Mouse (Mus musculus): Measurements from ENCODE around the gene Abcg1.
A peak's percentile ranks its signal among the peaks of the same experiment; 100 is the strongest.

The Abcg1 gene

DNA sequence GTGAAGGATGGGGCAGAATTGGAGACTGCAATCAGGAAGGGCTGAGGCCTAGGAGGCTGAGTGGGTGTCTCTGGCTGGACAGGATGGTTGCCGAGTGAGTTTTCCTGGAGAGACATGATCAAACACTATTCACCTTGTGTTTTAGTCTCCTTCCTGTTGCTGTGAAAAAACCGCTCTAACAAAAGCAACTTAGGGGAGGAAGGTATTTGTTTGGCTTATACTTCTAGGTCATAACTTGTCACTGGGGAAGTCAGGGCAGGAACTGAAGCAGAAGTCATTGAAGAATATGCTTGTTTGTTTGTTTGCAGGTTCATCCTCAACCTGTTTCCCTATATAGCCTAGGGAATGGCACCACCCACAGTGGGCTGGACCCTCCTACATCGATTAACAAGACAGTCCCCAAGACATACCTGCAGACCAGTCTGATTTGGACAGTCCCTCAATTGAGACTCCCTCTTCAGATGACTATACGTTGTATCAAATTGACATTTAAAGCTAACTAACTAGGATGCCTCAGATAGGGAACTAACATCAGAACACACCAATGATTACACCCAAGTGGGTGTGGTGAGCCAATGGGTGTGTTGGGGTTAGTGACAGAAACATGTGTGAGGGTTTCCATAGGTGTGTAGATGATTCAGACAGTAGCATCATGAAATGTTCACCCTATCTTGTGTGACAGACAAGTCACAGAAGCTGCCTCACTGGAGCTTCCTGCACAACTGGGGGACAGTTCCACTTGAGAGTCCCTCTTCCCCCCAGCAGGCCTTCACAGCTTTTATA is 25.0 kb downstream of the Abcg1 start:
- DNase-seq = no peak

DNA sequence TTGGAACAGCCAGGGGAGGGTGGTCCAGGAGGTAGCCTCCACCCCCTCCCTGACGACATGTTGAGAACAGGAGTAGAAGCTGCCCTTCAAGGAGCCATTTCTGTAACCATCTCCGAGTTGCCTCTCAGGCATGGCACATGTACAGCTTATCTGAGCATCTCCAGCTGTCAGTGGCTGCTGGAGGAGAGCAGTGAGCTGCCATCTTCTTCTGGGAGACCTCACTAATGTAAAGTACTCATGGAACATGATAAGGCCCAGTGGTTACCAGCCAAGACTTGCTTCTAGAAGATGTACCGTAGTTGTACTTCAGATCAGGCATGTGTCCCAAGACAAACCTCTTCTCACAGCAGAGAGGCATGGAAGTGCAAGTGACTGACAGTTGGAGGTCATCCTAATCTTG is 28.0 kb downstream of the Abcg1 start:
- no peak for DNase-seq

DNA sequence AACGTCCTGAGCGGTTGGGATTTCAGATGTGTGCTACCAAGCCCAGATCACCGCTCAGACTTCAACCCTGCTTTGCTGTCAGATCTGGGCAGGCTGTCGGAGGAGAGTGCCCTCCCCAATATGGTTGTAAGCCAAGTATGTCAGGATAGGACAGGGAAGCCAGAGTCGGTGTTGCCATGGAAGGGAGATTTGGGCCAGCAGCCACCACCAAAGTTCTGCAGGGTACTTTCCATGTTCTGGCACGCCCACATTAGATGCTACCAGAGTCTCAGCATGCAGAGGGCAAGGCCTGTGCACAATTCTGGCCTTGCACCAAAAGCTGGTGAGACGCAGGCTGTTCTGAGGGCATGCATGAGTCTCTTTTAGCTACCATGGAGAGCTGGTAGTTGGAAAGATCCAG is 28.7 kb downstream of the Abcg1 start:
- DNase-seq = no peak

DNA sequence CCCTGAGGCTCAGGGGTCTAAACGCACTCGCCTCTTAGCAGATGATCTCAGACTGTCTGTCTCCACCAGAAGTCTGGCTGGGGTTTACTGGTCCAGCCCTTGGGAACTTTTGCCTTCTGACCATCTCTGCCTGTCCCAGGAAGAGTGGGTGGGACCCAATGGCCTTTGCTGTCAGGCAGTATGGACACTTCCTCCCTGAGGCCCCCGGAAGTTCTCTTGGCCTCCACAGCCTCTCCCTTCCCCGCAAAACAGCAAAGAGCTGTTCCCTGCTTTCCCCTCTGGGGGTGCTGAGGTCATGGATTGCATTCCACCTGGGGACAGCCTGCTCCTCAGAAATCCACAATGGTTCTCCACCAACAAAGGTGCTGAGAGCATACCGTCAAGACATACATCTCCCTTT is 31.2 kb downstream of the Abcg1 start:
- no peak for DNase-seq

DNA sequence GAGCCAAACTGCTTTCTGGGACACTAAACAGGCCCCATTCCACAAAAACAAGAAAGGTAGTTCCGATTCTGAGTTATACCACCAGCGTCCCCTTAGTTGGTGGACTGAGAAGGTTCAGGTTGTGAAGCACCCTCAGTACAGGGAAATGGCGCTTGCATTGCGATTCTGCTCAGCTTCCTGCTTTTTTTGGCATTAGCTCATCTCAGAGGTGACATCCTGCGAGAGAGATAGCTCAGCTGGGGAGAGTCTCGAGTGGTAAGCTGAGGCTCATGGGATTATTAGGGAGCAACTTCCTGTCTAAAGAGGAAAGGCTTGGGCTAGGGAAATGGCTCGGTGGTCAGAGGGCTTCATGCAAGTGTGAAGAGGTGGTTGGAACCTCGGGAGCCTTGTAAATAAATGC is 32.4 kb downstream of the Abcg1 start:
- no peak for DNase-seq

DNA sequence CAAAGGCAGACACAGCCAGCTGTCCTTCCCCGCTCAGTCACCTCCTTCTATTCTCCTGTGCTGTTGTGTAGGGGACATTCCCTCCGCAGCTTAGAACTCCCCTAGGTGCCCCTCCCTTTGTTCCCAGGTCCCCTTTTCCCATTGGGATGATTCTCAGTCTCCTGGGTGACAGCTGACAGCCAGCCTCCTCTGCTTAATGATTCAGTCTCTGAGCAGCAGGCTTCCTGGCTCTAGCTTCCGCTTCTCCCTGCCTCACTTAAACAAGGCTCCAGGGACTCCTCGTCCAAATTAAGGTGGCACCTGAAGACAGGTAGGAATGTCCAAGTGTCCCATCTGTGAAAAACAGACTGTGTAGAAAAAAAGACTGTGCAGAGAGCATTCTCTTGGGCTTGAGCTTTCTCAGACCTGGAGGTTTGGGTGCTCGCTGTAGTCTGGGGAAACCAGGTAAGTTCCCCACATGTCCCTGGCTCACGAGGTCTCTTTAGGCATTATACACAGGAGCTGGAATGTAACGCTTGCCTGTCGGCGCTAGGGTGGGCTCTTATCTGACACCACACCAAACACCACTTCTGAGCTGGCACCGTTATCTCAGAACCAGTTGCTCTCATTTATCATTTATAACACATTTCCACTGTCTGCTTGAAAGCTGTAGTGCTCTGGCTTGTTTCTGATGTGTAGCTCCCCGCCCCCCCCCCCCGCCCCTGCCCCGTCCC is 33.7 kb downstream of the Abcg1 start:
- no peak for DNase-seq

DNA sequence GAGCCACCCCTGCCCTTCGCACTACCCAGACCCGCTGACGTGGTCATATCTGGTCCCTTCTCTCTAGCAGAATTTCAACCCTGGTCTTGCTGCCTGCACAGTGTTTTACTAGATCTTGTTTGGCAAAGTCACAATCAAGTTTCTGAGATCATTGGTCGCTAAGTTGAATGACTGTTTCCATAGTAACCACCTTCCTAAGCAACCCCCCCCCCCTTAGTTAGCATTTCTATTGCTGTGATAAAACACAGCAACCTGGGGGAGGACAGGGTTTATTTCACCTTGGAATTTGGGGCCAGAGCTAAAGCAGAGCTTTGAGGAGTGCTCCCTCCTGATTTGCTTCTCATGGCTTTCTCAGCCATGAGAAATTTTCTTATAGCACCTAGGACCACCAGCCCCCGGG is 37.3 kb downstream of the Abcg1 start:
- no peak for DNase-seq

DNA sequence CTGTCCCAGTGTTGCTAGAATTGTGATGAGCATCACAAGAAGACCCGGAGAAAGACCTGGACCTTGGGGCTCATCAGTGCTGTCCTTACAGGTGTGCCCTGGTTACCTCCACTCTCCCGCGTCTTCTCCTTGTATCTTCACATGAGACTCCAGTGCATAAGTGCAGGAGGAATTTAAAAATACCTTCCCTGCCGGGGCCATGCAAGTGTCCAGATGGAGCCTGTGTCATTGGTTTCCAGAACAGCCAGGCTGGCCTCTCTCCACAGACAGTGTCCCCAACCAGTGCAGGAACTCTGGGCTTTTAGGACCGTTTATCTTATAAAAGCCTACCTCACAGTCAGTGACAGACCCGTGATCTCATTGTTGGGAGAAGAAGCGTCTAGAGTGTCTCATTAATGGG is 38.1 kb downstream of the Abcg1 start:
- DNase-seq = no peak

DNA sequence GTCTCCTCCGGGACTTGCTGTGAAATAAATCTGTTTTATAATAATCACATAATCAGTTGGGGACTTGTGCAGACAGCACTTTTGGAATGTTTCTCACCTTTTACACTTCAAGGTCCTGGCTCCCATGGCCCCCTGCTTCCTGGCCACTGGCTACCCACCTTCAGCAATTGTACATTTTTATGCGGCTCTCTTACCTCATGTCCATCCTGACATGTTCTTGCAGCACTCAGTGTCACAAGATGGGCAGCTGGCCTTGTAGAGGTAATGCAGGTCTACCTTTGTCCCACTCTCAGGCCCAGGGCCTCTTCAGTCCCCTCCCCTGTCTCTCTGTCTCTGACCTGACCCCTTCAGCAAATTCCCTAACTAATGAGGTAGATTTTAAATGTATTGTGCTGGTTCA is 39.4 kb downstream of the Abcg1 start:
- DNase-seq = no peak

DNA sequence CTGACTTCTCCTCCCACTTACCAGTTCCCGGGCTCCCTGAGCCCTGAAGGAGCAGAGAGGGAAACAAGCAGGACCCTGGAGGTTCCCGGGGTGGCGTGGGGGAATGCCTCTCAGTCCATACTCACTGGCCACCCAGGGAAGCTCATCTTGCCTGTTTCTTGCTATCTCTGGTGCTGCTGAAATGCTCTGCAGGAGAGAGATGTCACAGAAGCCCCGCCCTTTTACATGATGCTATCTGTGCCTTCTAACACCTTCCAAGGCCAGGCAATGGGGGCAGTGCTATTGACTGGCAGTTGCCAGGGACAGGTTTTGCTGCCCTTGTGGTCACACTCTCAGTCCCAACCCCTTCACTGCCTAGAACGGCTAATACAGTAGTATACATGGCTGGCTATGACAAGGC is 41.3 kb downstream of the Abcg1 start:
- no peak for DNase-seq

DNA sequence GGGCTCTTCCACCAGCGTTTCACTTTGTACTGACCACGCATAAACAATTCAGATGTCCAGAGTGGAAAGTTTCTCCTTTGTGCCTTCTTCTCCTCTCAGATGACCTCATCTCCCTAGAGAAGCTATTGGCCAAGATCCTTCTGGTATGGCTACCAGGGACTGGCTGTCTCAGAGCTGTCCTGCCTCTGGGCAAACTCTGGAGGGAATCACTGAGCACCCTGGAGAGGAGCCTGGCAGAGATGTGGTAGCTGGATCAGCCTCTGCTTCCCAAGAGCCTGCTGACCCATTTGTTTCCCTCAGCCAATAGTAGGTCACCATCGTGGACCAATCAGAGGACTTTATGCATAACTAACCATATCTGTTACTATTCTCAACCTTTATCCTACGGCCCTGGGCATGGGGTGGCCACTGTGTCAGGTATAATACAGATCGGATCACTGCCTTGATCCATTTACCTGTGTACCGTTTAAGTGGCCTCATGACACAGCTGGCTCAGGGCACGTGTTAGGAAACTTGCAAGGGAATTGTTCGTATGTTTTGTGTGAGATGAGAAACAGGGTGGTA is 45.6 kb downstream of the Abcg1 start:
- no peak for DNase-seq

DNA sequence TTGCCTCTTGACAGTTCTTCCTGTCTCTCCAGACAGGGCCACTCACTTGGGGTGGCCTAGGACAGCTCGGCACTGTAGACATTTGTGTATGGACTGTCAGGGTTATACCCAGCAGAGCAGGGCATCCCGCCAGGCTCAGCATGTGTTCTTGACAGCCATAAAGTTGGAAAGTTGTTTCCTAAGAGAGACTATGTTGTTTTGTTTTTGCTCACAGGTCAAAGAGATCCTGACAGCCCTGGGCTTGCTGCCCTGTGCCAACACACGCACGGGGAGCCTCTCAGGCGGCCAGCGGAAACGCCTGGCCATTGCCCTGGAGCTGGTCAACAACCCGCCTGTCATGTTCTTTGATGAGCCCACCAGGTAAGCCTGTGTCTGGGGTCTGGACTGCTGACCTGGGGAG is 46.3 kb downstream of the Abcg1 start:
- no peak for DNase-seq

DNA sequence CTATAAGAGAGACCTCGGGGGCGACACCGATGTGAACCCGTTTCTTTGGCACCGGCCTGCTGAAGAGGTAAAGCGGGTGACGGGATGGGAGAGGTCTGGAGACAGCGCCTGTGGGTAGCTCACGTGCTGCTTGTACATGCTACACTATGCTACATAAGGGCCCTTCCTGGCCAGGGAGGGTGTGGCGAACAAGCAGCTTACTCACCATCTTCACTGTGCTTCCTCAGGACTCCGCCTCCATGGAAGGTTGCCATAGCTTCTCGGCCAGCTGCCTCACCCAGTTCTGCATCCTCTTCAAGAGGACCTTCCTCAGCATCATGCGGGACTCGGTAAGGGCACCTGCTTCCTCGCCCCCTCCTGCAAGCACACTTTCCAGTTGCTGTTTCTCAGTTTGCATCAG is 50.9 kb downstream of the Abcg1 start:
- no peak for DNase-seq

DNA sequence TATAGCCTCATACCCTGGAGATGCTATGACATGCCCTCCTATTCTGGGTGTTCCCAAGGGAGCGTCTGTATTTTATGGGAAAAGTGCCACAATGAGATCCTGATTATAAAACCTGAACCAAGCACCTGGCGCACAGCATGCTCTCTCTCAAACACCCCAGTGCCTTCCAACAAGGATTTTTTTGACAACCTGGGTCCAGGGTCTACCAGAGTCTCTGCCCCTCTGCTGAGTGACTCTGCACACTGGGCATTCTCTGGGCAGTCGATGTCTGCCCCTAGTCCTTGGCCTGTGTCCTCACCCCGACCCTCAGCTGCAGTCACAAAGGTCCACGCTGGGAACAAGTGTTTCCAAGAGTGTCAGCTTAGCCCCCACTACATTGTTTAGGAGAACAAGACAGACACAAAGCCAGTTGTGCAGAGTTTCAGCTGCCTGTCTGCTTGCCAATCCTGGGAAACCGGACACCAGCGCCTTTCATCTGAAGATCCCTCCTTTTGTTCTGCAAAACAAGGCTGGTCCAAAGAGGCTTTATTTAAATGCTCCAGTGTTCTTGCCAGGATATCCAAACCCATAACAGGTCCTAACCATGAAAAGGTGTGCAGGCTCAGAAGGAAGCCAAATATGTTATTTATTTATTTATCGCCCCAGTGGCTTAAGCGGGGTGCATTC is 55.8 kb downstream of the Abcg1 start:
- no peak for DNase-seq

DNA sequence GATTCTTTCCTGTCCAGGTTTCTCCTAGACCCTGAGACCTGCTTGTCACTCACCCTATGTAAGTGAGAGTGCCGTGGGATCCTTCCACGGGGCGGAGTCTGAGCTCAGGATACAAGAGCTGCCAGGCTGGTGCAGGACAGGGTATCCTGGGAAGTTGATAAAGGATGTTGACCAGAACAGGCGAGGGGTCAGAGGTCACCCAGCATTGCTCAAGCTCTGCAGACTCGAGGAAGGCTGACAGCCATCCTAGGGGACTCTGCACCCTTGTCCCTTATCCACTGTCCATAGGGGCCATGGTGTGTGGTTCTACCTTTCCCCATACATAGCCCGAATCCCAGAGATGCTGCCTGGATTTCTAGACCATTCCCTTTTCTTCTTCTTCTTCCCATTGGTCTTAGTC is 58.6 kb downstream of the Abcg1 start:
- DNase-seq = no peak

DNA sequence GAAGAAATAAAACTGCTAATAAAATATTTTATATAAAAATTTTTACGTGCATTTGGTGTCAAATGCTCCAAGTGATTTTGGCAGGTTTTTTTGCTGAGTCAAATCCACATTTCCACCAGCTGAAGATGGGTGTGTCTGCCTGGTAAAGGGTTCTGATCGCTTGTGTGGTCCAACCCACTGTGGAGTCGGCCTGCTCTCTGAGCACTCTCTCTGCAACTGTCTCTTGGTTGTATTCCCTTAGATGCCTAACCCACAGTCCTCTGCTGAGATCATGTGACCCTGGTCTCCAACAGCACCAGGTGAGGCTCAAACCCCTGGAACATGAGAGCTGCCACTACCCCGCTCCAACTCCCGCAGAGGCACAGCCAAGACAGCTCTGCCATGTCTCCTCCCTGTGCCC is 60.5 kb downstream of the Abcg1 start:
- DNase-seq = no peak

DNA sequence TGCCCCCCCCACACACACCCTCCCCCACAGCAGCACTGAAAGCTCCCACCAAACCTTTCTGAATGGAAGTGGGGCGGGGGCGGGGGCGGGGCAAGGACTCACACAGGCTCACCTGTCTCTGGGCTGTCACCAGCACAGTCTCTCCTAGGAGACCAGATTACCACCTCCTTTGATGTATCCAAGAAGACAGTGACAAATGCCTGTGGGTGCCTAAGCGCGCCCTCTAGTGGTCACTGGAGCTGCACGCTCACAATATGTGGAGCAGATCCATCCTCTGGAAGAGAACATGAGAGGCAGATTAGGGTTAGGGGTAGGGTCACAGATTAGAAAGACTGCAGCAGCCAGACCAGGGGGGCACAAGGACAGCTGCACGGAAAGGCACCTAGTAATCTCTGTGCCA is 62.0 kb downstream of the Abcg1 start:
- DNase-seq = peak; percentile 90

DNA sequence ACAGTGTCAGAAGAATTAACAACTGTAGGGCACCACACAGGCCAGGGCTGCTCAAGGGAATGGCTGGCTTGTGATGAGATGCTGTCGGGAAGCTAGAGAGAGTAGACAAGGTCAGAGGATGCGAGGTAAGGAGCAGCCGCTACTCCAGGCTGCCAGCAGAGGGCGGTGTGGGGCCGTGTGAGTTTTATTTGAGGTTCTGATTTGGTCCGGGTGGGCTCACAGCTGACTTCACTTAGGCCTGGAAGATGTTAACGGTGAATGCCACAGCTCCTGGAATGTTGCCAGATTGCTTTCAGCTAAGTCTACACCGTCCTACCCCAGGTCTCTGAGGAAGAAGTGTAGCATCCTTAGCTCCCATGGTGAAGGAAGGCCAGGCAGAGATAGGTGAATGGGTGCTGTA is 64.5 kb downstream of the Abcg1 start:
- DNase-seq = peak; percentile 65

DNA sequence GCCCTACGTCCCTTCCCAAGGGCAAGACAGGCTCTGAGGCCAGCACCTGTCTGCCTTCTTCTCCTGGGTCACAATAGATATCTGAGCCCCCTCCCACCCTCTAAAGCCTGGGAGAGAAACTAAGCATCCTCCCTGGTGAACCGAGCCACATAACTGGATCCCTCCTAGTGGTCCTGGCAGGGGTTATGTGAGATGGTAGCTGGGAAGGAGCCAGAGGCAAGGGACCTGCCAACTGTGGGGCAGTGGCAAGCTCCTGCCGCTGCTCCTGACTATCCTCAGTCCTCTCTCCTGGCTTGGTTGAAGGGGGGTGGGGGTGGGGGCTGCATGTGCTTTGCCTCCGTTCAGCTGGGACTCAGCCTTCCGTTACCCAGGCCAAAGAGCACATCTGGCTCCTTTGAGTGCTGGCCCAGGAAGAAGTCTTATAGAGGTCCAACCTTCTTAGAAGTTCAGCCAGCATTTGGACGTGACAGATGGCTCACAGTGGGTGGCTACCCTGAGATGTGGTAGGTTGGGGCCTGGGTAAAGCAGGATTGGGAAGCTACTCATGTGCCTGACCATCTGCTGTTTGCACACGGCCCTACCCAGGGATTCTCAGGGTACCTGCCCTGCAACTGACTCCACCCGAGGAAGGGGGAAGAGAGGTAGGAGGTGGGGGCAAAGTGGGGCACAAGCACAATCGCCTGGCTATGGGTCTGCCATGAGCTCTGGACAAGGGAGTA is 68.2 kb downstream of the Abcg1 start:
- DNase-seq = no peak

DNA sequence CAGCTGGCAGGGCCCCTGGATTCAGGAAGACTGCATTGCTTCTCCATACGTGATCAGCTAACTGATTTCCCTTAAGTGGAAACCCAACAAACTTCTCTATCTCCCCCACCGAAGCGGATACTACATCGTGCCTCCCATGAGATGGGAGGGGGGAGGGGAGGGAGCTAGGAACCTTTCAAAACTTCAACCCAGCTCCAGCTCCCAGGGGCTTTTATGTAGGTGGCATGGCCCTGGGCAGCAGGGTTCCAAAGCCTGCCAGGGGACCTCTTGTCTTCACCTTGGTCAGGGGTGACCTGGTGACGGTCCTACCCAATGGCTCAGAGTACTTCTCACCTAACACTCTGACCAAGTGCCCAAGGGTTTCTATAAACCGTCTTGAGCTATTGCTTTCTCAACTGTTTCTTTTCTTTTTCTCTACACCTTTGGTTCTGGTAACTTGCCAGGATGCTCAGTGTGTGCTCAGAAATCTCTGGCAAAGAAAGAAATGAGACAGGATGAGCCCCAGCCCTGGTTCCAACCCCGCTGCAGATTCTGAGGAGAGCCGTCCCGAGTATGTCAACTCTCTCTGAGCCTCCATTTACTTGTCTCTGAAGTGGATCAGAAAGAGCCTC is 71.3 kb downstream of the Abcg1 start:
- no peak for DNase-seq

DNA sequence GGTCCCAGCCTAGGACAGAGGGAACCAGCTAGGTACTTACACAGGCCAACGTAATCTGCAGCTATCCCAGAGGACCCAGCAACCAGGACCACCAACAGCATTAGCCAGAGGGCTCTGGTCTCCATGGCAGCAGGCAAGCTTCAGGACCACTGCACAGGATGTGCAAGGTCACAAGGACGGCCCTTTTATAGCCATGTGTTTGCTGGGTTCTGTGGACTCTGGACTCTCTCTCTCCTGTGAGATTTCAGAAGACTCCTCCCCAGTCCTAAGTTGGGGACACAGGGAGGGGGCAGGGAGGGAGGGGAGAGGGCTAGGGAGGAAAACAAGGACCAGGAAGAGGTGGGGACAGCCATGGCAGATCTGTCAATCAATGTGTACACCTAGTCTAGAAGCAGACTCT is 72.0 kb downstream of the Abcg1 start, which contains the start of gene Tff3:
Tff3 (minus strand) TSS at position 195 of the 400 bp plus-strand sequence.
- DNase-seq = no peak

DNA sequence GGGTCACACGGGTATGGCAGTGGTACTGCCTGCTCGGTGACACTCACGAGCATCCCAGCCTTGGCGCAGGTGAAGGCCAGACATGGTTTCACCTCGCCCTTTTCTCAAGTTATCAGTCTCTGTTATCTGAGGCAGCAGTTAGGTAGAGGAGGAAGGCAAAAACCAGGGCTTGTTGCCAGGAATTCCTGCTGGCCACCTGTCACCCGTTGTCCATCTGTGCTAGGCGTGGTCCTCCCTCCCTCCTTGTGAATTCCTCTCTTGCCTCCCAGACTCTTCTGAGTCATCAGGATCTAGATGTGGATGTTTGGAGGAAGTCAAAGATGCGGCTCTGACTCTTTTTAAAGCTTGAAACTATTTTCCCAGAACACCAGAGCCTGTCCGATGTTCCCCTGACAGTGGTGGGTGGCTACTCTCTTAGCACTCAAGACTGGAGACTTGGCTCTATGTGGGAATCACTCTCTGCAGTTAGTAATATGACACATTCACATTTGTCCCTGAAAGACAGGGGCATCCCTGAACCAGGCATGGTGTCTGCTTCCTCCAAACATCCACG is 73.9 kb downstream of the Abcg1 start:
- no peak for DNase-seq
